Mouse (Mus musculus) cerebellum, adult 2 months (tissue): ENCODE measurements at regions not wholly inside any gene's neighbourhood (a gene's known extent, or its start where the extent isn't known, plus 50 kb on each side); places are given as distances from the start of the nearest gene placed in this dataset.

Source experiments
- CTCF ChIP-seq: fragments of 200-500 bp; IDR thresholded peaks from 2 replicates; pipeline ENCODE4 v1.5.1; 2011; ENCODE audit warnings: low read depth, mild to moderate bottlenecking, control low read depth, low read length, moderate library complexity, borderline replicate concordance; ENCODE audit not compliant: insufficient read depth
- POLR2A ChIP-seq: fragments of 200-500 bp; IDR thresholded peaks from 2 replicates; pipeline ENCODE4 v1.6.1; 2011; ENCODE audit warnings: low read length, control low read depth, borderline replicate concordance; ENCODE audit not compliant: insufficient read depth

- TF ChIP-seq POLR2A, result no peak
- no peak for TF ChIP-seq CTCF
Measured at GRCm38 (mm10) chr2:171618333-171618732, 424.9 kb downstream of the Cbln4 start.
